ENCODE assay signal across 13 mouse cellular contexts in the genomic region with DNA sequence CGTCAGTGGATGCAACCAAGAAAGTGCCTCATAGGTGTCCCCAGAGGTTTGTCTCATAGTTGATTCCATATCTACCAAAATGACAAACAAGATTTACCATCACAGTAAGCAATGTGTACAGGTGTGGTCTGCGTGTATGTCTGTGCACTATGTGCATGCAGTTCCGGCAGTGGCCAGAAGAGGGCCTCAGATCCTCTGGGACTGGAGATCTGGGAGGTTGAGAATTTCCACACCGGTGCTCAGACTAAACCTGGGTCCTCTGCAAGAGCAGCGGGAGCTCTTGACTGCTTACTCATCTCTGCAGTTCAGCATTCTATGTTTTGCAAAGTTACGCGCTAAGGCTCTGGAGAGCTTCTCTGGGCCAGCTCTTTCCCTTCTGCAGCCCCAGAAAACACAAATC. TPM values are rescaled to one million over a fixed set of nuclear protein-coding genes. Genes with fewer than 3 reads are reported as not detected.
DNase-seq lines count a peak whose midpoint lies in the region; ATAC-seq and TF ChIP-seq lines count a peak whose summit lies in the region.
"Had no signal": no experiment of that assay in that cellular context is flagged by ENCODE, and none has a peak within 500 bp of the region (broad histone marks: within the 10 kb centered on the region; RNA-seq: fewer than 3 reads in every experiment).

No protein-coding gene starts in this region.

- peak; percentile 38; the same call in 1 of the 2 replicates for TF ChIP-seq CTCF in kidney, postnatal 0 days (IDR thresholded peaks at IDR 0.05; ENCODE audit: low read depth)
- TF ChIP-seq CTCF in E14TG2a.4 (conservative IDR thresholded peaks at IDR 0.05; ENCODE audit: low read length) (peak; percentile 96), Patski (IDR thresholded peaks at IDR 0.05) (peak; percentile 61)
- TF ChIP-seq CTCF in liver, embryonic 14.5 days (IDR thresholded peaks at IDR 0.05; ENCODE audit: low read depth) = peak; percentile 92

- H3K4me3 ChIP-seq in kidney, postnatal 0 days (replicated peaks; ENCODE audit: low read depth, low read length) = no peak overlapping the region
- no peak overlapping the region for H3K4me3 ChIP-seq in kidney, embryonic 14.5 days (ENCODE audit: low read length)
- no peak overlapping the region for H3K4me3 ChIP-seq in E14TG2a.4 (replicated peaks; ENCODE audit: low read length)
- no peak overlapping the region for H3K4me3 ChIP-seq in liver, embryonic 14.5 days (ENCODE audit: insufficient read depth in 1 of 2, low read depth in 2 of 2, low read length in 2 of 2)
- H3K4me3 ChIP-seq: forebrain, embryonic 10.5 days; midbrain, embryonic 15.5 days had no signal

- no peaks in the 10 kb centered on the region for H3K36me3 ChIP-seq in kidney, postnatal 0 days (ENCODE audit: insufficient read depth, low read length)
- H3K36me3 ChIP-seq in kidney, embryonic 14.5 days (ENCODE audit: control insufficient read depth, insufficient read depth, low read length) = no peaks in the 10 kb centered on the region
- no peaks in the 10 kb centered on the region for H3K36me3 ChIP-seq in E14TG2a.4 (ENCODE audit: insufficient read depth, low read length)
- H3K36me3 ChIP-seq in liver, embryonic 14.5 days (replicated peaks; ENCODE audit: control insufficient read depth, insufficient read depth, low read depth) = no peaks in the 10 kb centered on the region
- H3K36me3 ChIP-seq: forebrain, embryonic 10.5 days; midbrain, embryonic 15.5 days had no signal

- WGBS in kidney, postnatal 0 days = 92% methylated on average over 7 of the region's 7 CpGs
- 95% methylated on average over 7 of the region's 7 CpGs for WGBS in kidney, embryonic 14.5 days
- WGBS in liver, embryonic 14.5 days (ENCODE audit: insufficient replicate concordance) = 65% methylated on average over 7 of the region's 7 CpGs

- H3K27ac ChIP-seq in kidney, postnatal 0 days = no peak overlapping the region
- H3K27ac ChIP-seq in kidney, embryonic 14.5 days (ENCODE audit: low read depth, low read length) = no peak overlapping the region
- H3K27ac ChIP-seq in liver, embryonic 14.5 days = peak overlapping the region; percentile 98
- H3K27ac ChIP-seq: forebrain, embryonic 10.5 days; midbrain, embryonic 15.5 days had no signal

- TF ChIP-seq EP300 in liver, embryonic 14.5 days (IDR thresholded peaks at IDR 0.05; ENCODE audit: low read depth) = peak; percentile 45; the same call in 1 of the 2 replicates

- ATAC-seq in kidney, postnatal 0 days (replicated peaks; ENCODE audit: low FRiP score, low read depth) = no peak
- ATAC-seq in kidney, embryonic 14.5 days (ENCODE audit: low FRiP score, low TSS enrichment) = no peak
- ATAC-seq in Patski = no peak
- no peak for ATAC-seq in liver, embryonic 14.5 days (ENCODE audit: insufficient read depth)
- ATAC-seq: intestine, embryonic 16.5 days; midbrain, embryonic 15.5 days had no signal

- no peaks in the 10 kb centered on the region for H3K4me1 ChIP-seq in kidney, postnatal 0 days (replicated peaks; ENCODE audit: insufficient read depth, low read length)
- H3K4me1 ChIP-seq in kidney, embryonic 14.5 days (ENCODE audit: control insufficient read depth, insufficient read depth, low read length) = peaks cover 9% of the 10 kb centered on the region; the same call in 1 of the 2 replicates
- H3K4me1 ChIP-seq in E14TG2a.4 (replicated peaks; ENCODE audit: low read depth, low read length) = peaks cover 30% of the 10 kb centered on the region
- H3K4me1 ChIP-seq in liver, embryonic 14.5 days (replicated peaks; ENCODE audit: control insufficient read depth in 2 of 2, insufficient read depth in 2 of 2, low read length in 1 of 2) = peaks cover 75 to 87% of the 10 kb centered on the region in 2 experiments
- H3K4me1 ChIP-seq: midbrain, embryonic 15.5 days had no signal

- DNase-seq in kidney, postnatal 0 days (ENCODE audit: low spot score) = no peak
- DNase-seq in Patski (ENCODE audit: low read depth, low spot score) = no peak
- peak in 1 of 3 experiments; percentile 66 for DNase-seq in liver, embryonic 14.5 days (ENCODE audit: low read depth in 3 of 3, low spot score in 3 of 3)
- no peak for DNase-seq in natural killer cell, adult 2 months (ENCODE audit: low spot score in 2 of 2)
- no peak for DNase-seq in adrenal gland, adult (ENCODE audit: inconsistent age in 2 of 2, low spot score in 1 of 2)
- DNase-seq: embryo, embryonic 11 days; layer of hippocampus, postnatal 36 days; lung, postnatal 10 days had no signal

- H3K9ac ChIP-seq in kidney, postnatal 0 days (ENCODE audit: low read depth, low read length) = no peak overlapping the region
- no peak overlapping the region for H3K9ac ChIP-seq in kidney, embryonic 14.5 days (ENCODE audit: low read depth, low read length)
- H3K9ac ChIP-seq in liver, embryonic 14.5 days (replicated peaks) = no peak overlapping the region; the same call in 1 of the 2 replicates
- H3K9ac ChIP-seq: midbrain, embryonic 15.5 days had no signal

- POLR2A ChIA-PET in Patski (lab: Charles Lee) = no interaction called here

- no peaks in the 10 kb centered on the region for H3K27me3 ChIP-seq in kidney, postnatal 0 days (ENCODE audit: insufficient read depth, low read length)
- no peaks in the 10 kb centered on the region for H3K27me3 ChIP-seq in kidney, embryonic 14.5 days (ENCODE audit: control insufficient read depth, insufficient read depth, low read length)
- H3K27me3 ChIP-seq in E14TG2a.4 (ENCODE audit: insufficient read depth, low read length) (peaks cover 50% of the 10 kb centered on the region), Patski (peaks cover 11% of the 10 kb centered on the region)
- H3K27me3 ChIP-seq in liver, embryonic 14.5 days (ENCODE audit: control insufficient read depth, insufficient read depth, low read length) = no peaks in the 10 kb centered on the region

- CTCF ChIA-PET in Patski (lab: Charles Lee) = interaction anchor here (1.7 kb wide), 1 partner anchor 21 kb away, joined by 4 read pairs; no protein-coding TSS in a partner anchor

- H3K9me3 ChIP-seq in kidney, postnatal 0 days (replicated peaks; ENCODE audit: low read length) = no peaks in the 10 kb centered on the region
- H3K9me3 ChIP-seq in kidney, embryonic 14.5 days (ENCODE audit: control insufficient read depth, low read length) = no peaks in the 10 kb centered on the region
- no peaks in the 10 kb centered on the region for H3K9me3 ChIP-seq in E14TG2a.4 (ENCODE audit: low read length)
- no peaks in the 10 kb centered on the region for H3K9me3 ChIP-seq in liver, embryonic 14.5 days (ENCODE audit: control insufficient read depth, low read length)
- H3K9me3 ChIP-seq: midbrain, embryonic 15.5 days had no signal

- H3K4me2 ChIP-seq in kidney, postnatal 0 days (ENCODE audit: low read length) = no peak overlapping the region
- no peak overlapping the region for H3K4me2 ChIP-seq in kidney, embryonic 14.5 days (replicated peaks; ENCODE audit: low read depth, low read length)
- H3K4me2 ChIP-seq in liver, embryonic 14.5 days (ENCODE audit: low read depth) = peak overlapping the region; percentile 55
- H3K4me2 ChIP-seq: midbrain, embryonic 15.5 days had no signal

- in situ Hi-C loops in Patski (cut with MboI; ENCODE audit: low pct_unique_long_range_greater_than_20kb) = no loop called here

RNA-seq across cellular contexts. Expression of a gene that starts 13.4 kb away (rescaled TPM):
- polyA plus RNA-seq in kidney, postnatal 0 days (2015; fragmentation: Nextera tagmentation; extraction: Ambion mirVana) = 19.6 and 22.4 TPM in 2 replicates
- polyA plus RNA-seq in kidney, embryonic 14.5 days (2014; fragmentation: Nextera tagmentation; extraction: Ambion mirVana) = 31.1 and 35.8 TPM in 2 replicates
- 30.5 TPM for polyA plus RNA-seq in Patski (2021)
- polyA plus RNA-seq in liver, embryonic 14.5 days (2012; rRNA removed) = 10.0 and 11.6 TPM in 2 replicates
- 7.6 and 9.0 TPM in 2 replicates for polyA plus RNA-seq in liver, embryonic 14.5 days (2014; fragmentation: Nextera tagmentation; extraction: Ambion mirVana)

RNA-seq across cellular contexts. Expression of a gene that starts 24.8 kb away (rescaled TPM):
- polyA plus RNA-seq in kidney, postnatal 0 days (2015; fragmentation: Nextera tagmentation; extraction: Ambion mirVana) = 0.09 TPM in 1 of 2 replicates, not detected in the other
- polyA plus RNA-seq in kidney, embryonic 14.5 days (2014; fragmentation: Nextera tagmentation; extraction: Ambion mirVana) = 0.45 and 0.49 TPM in 2 replicates
- not detected for polyA plus RNA-seq in Patski (2021)
- 72.5 and 86.9 TPM in 2 replicates for polyA plus RNA-seq in liver, embryonic 14.5 days (2012; rRNA removed)
- 89.2 and 107 TPM in 2 replicates for polyA plus RNA-seq in liver, embryonic 14.5 days (2014; fragmentation: Nextera tagmentation; extraction: Ambion mirVana)
- polyA plus RNA-seq: midbrain, embryonic 15.5 days had no signal

RNA-seq across cellular contexts. Expression of a gene that starts 33.8 kb away (rescaled TPM):
- polyA plus RNA-seq in kidney, postnatal 0 days (2015; fragmentation: Nextera tagmentation; extraction: Ambion mirVana) = not detected in 2 replicates
- not detected in 2 replicates for polyA plus RNA-seq in kidney, embryonic 14.5 days (2014; fragmentation: Nextera tagmentation; extraction: Ambion mirVana)
- not detected for polyA plus RNA-seq in Patski (2021)
- polyA plus RNA-seq in liver, embryonic 14.5 days (2012; rRNA removed) = 0.10 and 0.19 TPM in 2 replicates
- 0.39 TPM in 1 of 2 replicates, not detected in the other for polyA plus RNA-seq in liver, embryonic 14.5 days (2014; fragmentation: Nextera tagmentation; extraction: Ambion mirVana)
- polyA plus RNA-seq: forebrain, embryonic 10.5 days had no signal

RNA-seq across cellular contexts. Expression of a gene that starts 44.0 kb away (rescaled TPM):
- polyA plus RNA-seq in kidney, postnatal 0 days (2015; fragmentation: Nextera tagmentation; extraction: Ambion mirVana) = 9.5 and 10.6 TPM in 2 replicates
- 14.8 and 22.2 TPM in 2 replicates for polyA plus RNA-seq in kidney, embryonic 14.5 days (2014; fragmentation: Nextera tagmentation; extraction: Ambion mirVana)
- 16.8 TPM for polyA plus RNA-seq in Patski (2021)
- 4.5 and 5.4 TPM in 2 replicates for polyA plus RNA-seq in liver, embryonic 14.5 days (2012; rRNA removed)
- 5.3 and 7.5 TPM in 2 replicates for polyA plus RNA-seq in liver, embryonic 14.5 days (2014; fragmentation: Nextera tagmentation; extraction: Ambion mirVana)

Comparison
In these comparisons a context has a peak if more than half of its experiments do, and no peak if none do; other contexts are left out.
1. CTCF ChIP-seq: peak in every context shown above with its lines; median percentile 96 in E14TG2a.4; 92 in liver, embryonic 14.5 days; 61 in Patski; 38 in kidney, postnatal 0 days.
2. RNA of a gene that starts 24.8 kb away (polyA plus RNA-seq): 72.5 to 107 TPM in liver, embryonic 14.5 days; 0.45 to 0.49 TPM in kidney, embryonic 14.5 days, 0.09 TPM in kidney, postnatal 0 days and not detected in Patski (single experiment); every median in the first group is over 10 times any median in the second.